Mouse (Mus musculus) adrenal gland, adult 18-20 months (tissue): ENCODE results near the gene Ola1. TPM values are rescaled to one million over a fixed set of nuclear protein-coding genes. Genes with fewer than 3 reads are reported as not detected.

Experiments
- DNase-seq, 2 experiments: peaks; one replicate each; pipeline ENCODE4 v3.0.0; 2021 to 2022; ENCODE audit warnings: low spot score in 2 of 2
- total RNA-seq, 2 experiments: library from RNA; stranded (reverse); gene quantifications; 1 replicate in 1 of 2; 2 replicates in 1 of 2; pipeline ENCODE4 v1.2.3; 2021

Gene Ola1
- total RNA-seq, 2 experiments from 2014 or later = 48.1 to 54.0 TPM

DNA sequence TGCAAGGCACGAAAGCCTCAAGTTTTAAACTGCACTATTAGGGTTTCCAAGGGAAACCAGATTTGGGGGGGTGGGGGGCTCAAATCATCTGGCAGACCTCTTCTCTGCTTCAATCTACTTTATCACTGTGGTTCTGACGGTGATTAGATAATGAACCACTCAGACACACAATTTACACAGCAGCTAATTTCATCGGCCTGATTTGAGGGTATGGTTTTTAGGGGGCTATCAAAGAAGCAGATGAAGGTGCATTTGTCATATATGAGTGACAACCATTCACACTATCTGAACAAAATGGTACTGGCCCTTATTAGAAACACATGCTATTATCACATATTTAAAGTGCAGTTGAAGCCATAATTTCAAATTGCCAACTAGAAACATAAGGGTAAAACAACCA lies 61.5 kb downstream of the Ola1 start:
- no peak for DNase-seq

DNA sequence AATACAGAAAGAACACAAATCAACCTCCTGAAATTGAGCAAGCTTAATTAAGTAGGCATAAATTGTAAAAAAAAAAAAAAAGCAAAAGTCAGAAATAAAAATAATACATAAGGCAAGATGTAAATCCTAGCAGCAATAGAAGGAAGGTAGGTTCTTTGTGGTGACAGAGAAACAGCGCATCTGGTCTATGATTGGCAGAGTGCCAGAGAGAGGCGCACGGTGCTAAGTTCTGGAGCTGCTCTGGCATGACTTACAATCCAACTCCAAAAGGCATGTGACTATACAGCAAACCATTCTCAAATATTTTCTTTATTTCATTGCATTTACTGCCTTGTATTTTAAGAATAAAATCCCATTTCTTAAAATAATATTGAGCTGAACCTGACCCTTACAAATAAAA lies 68.2 kb downstream of the Ola1 start:
- DNase-seq = no peak

DNA sequence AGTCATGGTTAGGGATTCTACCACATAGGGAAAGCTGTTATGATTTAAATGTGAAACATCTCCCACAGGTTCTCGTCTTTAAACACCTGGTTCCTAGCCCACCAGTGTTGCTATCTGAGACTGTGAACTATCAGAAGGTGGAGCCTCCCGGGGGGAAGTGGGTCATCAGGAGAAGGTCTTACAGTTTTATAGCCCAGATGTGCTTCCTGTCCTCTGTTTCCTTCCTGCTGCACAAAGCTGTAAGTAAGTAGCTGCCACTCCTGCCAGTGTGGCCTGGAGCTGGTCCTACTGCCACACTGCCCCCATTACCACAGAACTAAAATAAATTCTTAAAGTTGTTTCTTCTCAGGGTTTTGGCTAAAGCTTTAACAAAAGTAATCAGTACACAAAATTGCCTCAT lies 72.6 kb downstream of the Ola1 start:
- DNase-seq = no peak

DNA sequence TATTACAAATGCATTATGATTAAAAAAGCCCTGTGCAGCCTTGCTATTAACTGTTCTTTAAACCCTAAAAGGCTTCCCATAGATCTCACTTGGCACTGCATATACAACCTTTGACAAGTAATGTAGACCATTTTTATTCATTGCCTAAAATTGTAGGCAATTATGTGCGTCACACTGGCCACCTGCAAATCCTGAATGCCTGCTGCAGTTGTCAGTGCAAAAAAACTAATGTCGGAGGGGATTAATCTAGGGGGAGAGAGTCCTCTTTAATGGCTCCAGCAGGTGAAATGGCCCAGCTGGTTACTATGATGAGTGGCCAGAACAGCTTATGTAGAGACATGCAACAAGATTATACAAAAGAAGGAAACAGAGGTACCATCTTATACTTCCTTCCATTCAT lies 75.0 kb downstream of the Ola1 start:
- DNase-seq = no peak

DNA sequence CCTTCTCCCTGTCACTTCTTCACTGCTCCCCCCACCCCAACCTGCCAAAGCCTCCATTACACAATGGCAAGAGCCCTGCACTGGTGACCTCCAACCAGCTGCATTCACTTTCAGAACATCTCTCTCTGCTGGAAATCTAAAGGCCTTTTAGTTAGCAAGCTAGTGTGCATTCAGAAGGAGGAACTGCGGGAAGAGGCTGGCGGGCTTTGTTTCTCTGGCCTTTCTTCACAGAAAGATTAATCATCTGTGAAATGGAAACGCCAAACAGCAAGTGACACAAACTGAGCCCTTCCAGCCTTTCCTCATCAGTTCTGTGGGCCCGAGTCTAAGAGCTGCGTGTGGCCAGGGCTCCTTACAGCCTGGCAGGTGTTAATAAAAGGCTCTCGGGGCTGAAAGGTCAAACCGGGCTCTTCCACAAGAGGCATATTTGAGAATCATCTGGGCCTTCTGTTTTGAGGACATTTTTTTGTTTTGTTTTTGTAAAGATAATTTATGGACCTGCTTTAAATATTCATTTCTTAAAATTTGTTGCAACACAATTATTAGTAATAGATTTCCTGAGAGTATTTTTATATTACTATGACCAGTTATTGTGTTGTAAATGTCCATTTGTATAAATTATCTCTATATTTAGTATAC lies 75.8 kb downstream of the Ola1 start:
- DNase-seq = no peak

DNA sequence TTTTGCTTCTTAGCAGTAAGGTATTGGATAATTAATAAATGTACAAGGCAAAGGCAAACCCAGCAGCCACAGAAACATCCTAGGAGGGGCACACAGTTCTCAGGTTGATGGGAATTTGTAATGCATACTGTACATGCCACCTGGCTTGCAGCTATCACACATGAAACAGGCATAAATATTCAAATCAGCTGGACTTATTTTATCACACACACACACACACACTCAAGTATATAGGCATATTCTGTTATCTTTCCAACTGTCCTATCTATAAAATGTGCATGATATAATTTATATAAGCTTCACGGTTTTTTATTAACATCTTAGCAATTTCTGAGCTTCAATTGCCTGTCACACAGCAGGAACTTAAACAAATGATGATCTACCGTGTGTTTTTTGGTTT lies 85.8 kb downstream of the Ola1 start:
- DNase-seq = no peak

DNA sequence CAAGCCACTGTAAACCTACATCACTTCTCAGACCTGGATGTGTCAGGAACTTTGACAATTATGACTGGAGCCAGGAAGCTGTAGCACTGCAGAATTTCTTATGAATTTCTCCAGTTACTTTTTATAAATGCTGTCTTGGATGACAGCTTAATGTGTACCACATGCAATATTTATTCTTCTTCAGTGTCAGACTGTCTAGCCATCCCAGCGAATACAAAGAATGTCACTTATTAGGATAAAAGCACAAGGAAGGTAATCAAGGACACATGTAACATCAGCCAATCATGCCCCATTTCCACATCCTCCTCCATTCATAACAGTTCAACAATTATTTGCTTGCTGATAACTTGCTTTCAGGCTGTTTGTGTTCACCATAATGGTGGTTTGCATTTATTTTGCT lies 91.0 kb downstream of the Ola1 start:
- DNase-seq = no peak

DNA sequence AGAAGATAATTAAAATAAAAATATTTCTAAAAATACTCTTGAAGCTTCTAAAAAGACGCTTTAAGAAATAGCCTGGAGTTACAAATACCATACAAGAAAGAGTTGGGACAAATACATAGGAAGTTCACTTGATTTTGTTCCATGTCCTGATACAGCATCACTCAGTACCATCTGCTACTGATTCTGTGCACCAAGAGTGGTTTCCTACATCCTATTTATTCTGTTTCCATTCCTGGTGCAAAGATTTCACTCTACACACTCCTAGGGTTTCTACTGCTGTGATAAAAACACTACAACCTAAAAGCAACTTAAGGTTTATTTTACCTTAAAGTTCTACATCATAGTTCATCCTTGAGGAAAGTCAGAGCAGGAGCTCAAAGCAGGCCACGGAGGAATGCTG lies 99.9 kb downstream of the Ola1 start:
- DNase-seq = no peak

DNA sequence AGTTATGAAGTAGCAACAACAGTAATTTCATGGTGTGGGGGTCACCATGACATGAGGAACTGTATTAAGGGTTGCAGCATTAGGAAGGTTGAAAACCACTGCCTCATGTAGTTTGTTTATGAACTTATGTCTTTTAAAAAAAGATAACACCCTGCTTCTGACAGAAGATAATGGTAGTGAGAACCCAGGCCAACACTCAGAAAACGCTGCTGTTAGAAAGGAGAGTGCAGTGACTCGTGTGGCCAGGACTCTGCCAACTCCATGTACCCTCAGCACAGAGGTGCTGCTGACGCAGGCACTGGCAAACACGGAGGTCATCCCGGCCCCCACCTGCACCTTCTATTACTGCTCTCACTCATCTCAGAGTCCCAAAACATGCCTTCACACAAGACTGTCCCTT lies 111.6 kb downstream of the Ola1 start:
- no peak for DNase-seq

DNA sequence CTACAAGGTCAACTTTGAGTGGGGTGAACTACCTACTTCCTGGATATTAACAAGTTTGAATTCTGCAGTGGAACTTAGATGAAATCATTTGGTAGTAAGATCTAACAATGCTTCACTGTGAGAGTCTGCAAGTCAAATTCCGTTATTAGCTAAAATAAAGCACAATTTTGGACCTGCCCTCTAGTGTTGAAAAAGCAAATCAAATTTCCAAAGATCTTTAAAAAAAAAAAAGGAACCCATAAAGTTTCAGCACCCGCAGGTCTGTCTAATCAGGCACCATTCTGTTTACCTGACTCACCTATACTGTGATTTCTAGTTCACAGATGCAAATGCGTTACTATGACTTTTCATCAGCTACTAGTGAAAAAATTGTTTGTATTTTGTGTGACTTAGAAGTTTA lies 122.2 kb downstream of the Ola1 start:
- no peak for DNase-seq

DNA sequence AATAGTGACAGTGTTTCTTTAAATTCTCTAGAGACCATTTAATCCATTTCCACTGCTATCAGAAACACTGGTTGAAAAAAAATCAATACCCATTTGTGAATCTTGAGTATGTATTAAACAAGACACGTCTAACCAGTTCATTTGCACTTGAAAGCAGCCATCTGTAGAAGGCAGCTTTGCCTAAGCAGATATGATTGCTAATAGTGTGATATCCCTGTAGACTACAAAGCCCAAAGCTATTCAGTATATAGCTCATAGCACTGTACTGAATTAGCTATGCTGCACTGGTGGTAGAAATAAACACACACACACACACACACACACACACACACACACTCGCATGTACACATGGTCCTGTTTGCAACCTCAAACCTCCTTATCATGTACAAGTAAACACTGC lies 123.4 kb downstream of the Ola1 start:
- DNase-seq = no peak

DNA sequence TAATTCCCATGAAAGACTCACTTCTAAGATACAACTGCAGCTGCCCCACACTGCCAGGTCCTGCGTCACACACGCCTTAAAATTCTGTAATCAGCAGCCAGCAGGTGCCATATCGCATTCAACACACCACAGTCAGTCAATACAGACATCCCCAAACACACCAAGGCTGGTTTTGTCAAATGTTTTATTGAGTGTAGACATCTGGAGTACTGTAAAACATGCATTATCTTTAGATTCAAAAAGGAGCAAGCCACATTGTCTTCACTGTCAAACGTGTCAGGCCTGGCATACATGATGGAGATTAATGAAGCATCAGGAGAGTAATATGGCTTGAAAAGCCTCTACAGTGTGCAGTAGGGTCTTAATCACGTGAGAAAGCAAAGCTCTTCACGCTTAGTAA lies 125.7 kb downstream of the Ola1 start:
- DNase-seq = no peak

DNA sequence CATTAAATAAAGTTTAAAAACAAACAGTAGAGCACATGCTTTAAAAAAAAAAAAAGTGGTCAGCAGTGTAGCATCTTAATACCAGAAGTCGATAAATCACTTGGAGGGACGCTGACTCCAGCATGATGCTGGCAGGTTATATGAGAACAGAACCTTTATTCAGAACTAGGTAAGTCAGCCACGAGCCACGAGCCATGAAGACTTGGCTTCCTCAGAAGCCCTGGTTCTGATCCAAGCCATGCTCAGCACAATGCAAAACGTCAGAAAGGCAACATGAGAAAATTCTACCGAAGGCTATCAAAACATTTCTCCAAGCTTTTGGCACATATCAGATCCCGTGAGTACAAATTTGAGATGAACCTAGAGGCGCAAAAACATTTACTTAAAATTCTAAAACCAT lies 127.4 kb downstream of the Ola1 start:
- DNase-seq = no peak

DNA sequence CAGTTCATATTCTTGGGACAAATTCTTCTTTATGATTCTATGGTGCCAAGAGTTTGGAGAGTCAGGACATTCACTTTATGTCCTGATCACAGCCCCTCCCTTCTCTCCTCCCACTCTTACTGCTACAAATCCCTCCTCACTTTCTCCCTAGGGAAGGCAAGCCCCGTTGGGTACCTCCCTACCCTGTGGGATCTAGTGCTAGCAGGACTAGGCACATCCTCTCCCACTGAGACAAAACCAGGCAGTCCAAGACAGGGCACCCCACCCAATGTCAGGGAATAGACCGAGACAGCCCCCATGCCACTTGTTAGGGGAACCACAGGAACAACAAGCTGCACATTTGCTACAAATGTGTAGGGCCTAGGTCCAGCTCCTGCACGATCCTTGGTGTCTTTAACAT lies 131.1 kb downstream of the Ola1 start:
- no peak for DNase-seq

DNA sequence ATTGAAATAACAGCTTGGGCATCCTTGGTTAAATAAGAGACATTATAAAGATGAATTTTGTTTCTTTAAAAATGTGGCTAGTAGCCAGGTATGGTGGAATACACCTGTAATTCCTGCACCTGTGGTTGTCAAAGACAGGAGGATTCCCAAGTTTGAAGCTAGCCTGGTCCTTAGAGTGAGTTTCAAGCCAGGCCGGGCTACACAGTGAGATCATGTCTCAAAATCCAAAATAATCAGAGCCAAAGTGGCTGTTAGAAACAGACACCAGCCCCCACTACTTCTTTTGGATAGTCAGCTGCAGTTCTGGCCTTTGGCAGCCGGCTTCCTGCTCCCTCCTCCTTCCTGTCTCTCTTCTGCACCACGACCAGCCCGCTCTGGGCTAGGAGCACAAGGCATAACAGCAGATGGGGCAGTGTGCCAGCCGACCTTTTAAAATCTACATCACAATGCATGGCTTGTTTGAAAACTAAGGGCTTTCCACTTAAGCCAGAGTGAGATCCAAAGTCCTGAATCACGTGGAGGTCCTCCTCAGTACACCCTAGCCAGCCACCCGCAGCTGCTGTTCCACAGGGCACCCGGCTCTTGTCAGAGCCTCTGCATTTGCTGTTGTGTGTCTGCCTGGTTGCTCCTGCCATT lies 132.9 kb downstream of the Ola1 start:
- DNase-seq = no peak

DNA sequence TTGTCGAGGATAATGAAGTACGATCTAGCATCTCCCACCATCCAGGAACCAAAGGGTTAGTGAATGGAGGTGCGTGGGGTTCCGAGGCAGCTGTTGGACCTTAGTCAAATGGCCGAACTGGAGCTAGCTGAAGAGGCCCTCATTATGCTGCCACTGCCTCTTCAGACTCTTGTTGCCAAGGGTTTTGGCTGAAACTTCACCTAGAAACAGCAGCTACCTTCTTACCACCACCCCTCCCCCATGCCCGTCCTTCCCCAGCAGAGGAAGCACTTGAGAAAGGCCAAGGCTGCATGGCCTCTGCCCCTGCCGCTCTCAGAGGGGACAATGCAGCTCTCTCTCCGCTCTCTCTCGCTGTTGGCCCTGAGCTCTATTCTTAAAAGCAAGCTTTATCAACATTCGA lies 136.2 kb downstream of the Ola1 start:
- no peak for DNase-seq

DNA sequence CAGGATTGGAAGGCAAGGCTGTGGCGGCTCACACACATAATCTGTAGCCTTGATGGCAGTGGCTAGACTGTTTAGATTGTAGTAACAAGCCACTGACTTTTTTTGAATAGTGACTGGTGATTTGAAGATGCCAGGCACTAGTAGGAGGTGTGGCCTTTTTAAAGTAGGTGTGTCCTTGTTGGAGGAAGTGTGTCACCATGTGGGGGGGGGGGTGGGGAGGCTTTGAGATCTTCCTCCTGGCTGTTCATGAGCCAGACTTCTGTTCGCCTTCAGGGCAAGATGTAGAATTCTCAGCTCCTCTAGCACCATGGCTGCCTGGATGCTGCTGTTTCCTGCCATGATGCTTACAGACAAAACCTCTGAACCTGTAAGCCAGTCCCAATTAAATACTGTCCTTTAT lies 136.9 kb downstream of the Ola1 start:
- no peak for DNase-seq

DNA sequence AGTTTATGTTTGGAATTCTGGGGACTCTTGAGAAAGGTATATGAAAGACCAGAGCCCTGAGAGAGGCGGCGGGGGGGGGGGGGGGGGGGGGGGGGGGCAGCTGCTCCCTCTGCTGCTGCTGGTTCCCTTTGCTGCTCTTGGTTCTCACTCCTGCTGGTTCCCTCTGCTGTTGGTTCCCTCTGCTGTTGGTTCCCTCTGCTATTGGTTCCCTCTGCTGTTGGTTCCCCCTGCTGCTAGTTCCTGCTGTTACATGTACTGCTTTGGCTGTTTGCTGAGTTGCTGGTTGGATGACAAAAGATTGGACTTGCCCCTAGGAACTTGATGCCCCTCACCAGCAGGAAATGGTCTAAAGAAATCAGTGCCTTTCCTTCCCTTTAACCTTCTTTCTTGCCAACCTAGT lies 138.6 kb downstream of the Ola1 start:
- no peak for DNase-seq

DNA sequence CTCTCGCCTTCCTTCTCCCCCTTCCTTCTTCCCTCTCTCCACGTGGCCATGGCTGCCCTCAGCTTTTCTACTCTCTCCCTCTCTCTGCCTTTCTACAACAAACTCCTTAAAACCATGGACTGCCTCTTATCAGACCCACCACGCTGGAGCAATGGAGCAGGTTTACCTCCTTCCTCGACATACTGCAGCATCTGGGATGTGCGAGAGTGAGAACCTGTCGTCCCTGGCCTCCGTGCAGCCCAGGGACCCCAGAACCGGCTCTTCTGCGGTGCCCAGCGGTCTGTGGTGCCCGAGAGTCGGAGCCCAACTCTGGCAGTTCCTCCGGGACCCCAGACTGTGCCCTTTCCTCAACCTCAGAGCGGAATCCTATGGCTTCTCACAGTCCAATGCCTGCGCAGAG lies 139.4 kb downstream of the Ola1 start:
- DNase-seq = no peak

DNA sequence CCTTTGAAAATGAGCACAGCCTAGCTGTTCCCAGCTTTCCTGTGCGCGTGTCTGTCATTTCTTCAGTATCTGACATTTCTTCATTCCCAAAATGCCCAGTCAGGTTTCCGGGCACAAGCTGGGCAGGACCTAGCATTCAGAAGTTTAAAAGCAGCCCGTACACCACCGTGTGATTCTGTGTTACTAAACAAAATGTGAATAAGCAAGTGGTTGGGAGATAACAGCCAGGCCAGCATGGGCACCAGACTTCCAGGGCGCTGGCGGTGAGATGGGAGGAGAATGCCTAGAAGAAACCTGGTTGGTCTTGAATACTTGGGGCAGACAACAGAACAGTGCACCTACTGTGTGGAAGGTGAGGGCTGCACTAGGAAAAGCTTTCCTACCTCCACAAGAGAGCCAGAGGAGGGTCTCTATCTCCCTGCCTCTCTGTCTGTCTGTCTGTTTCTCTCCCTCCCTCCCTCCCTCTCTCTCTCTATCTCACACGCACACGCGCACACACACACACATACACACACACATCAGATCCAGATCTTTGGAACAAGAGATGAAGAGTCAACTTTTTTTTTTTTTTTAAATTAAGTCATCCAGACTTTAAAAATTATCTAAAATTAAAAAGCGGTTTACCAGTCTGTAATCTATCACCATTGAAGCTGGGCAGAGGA lies 144.8 kb downstream of the Ola1 start:
- no peak for DNase-seq

DNA sequence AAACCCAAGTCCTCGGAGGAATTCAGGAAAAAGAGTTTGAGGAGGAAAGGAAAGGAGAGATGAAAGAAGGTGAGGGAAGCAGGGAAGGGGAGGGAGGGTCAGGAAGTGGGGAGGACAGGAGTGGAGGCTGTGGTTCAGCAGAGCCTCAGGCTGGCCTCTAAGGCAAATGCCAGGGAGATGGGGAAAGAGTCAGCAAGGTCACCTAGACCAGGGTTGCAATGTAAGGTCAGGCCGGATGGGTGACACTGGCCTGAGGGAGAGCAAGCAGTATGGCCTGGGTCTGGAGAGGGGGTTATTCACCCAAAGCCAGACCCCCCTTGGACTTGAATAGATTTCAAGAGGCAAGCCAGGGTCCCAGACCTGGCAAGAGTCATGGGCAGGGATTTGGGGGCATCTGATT lies 147.5 kb downstream of the Ola1 start:
- no peak for DNase-seq

DNA sequence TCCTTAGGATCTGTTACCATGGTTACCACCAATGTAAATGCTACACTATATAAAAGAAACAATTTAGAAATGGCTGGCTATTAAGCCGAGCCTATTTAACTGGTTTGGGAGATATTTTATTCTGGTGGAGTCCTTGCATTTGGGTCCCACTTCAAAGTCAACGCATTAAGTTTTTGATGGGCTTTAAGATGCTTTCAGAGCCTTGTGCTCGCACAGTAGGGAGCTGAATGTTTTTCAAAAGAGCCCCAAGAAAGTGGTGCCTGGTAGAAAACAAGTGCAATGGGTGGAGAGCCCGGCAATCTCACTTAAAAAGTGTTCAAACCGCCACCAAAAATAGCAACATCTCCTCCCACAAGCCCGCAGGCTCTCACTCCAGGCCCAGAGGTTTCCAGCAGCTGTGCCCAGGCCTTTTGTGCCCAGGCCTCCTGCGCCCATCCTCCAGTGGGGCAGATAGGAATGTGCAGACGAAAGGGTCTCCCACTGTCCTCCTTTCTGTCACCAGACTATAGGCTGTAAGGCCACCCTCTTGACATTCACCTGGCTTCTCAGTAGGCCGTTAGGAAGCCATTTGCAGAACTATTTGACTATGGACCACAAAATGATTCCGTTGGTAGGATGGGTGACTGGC lies 148.2 kb downstream of the Ola1 start:
- no peak for DNase-seq
